16 mouse cellular contexts compared by ENCODE assay signal in genomic region chr5:139640652-139641612, GRCm38 (mm10).
DNase-seq lines count a peak whose midpoint lies in the region; ATAC-seq lines count a peak whose summit lies in the region.
"Had no signal": no experiment of that assay in that cellular context is flagged by ENCODE, and none has a peak within 500 bp of the region (broad histone marks: within the 10 kb centered on the region; RNA-seq: fewer than 3 reads in every experiment).

No protein-coding gene starts in this region.

- no peak overlapping the region for H3K4me2 ChIP-seq in hindbrain, embryonic 16.5 days (ENCODE audit: low read length)
- H3K4me2 ChIP-seq: limb, embryonic 12.5 days; liver, embryonic 15.5 days; stomach, embryonic 15.5 days had no signal

- ATAC-seq in hindbrain, embryonic 16.5 days: no peak
- no peak for ATAC-seq in monocyte, adult 5-6 weeks (replicated peaks; ENCODE audit: insufficient number of reproducible peaks, low FRiP score, low TSS enrichment, poor library complexity, severe bottlenecking)
- ATAC-seq: inflammation-experienced regulatory T-cells, adult 6 months had no signal

- peak overlapping the region; percentile 64 for H3K27ac ChIP-seq in hindbrain, embryonic 10.5 days
- H3K27ac ChIP-seq in hindbrain, embryonic 16.5 days (ENCODE audit: low read depth, low read length): no peak overlapping the region
- H3K27ac ChIP-seq: limb, embryonic 12.5 days; liver, embryonic 15.5 days; macrophage; stomach, embryonic 15.5 days had no signal

- H3K9ac ChIP-seq in hindbrain, embryonic 16.5 days (ENCODE audit: low read depth, low read length): no peak overlapping the region
- H3K9ac ChIP-seq: limb, embryonic 12.5 days; liver, embryonic 15.5 days; stomach, embryonic 15.5 days had no signal

- WGBS in hindbrain, embryonic 10.5 days: 62% methylated on average over 16 of the region's 16 CpGs
- WGBS in hindbrain, embryonic 16.5 days: 51% methylated on average over 16 of the region's 16 CpGs

- H3K36me3 ChIP-seq in hindbrain, embryonic 10.5 days: no peaks in the 10 kb centered on the region
- H3K36me3 ChIP-seq in hindbrain, embryonic 16.5 days (ENCODE audit: control insufficient read depth, insufficient read depth, low read length): no peaks in the 10 kb centered on the region
- H3K36me3 ChIP-seq: limb, embryonic 12.5 days; liver, embryonic 15.5 days; stomach, embryonic 15.5 days had no signal

- H3K27me3 ChIP-seq in hindbrain, embryonic 10.5 days (ENCODE audit: insufficient read depth, poor library complexity, severe bottlenecking): peaks cover 23% of the 10 kb centered on the region; the same call in 1 of the 2 replicates
- H3K27me3 ChIP-seq in hindbrain, embryonic 16.5 days (replicated peaks; ENCODE audit: control insufficient read depth, insufficient read depth, low read length): no peaks in the 10 kb centered on the region
- H3K27me3 ChIP-seq: liver, embryonic 15.5 days; stomach, embryonic 15.5 days had no signal

- peaks cover 15% of the 10 kb centered on the region for H3K4me1 ChIP-seq in hindbrain, embryonic 10.5 days (replicated peaks)
- peaks cover 3% of the 10 kb centered on the region; the same call in 1 of the 2 replicates for H3K4me1 ChIP-seq in hindbrain, embryonic 16.5 days (ENCODE audit: control insufficient read depth, insufficient read depth, low read depth, low read length)
- H3K4me1 ChIP-seq: liver, embryonic 15.5 days had no signal

- DNase-seq in hindbrain, embryonic 10.5 days (ENCODE audit: low spot score): peak; percentile 29
- peak; percentile 43 for DNase-seq in retina, embryonic 14.5 days (ENCODE audit: low spot score)
- DNase-seq in retina, postnatal 1 day: no peak
- peak; percentile 33 for DNase-seq in kidney, postnatal 10 days
- no peak for DNase-seq in thymus, postnatal 14 days
- no peak for DNase-seq in frontal cortex, postnatal 25 days (ENCODE audit: low spot score in 2 of 2)
- DNase-seq: adrenal gland, adult 2 months; gastrocnemius, postnatal 36 days had no signal

- peaks cover 5% of the 10 kb centered on the region; the same call in 1 of the 2 replicates for H3K9me3 ChIP-seq in hindbrain, embryonic 10.5 days
- H3K9me3 ChIP-seq in hindbrain, embryonic 16.5 days (ENCODE audit: control insufficient read depth, low read length): no peaks in the 10 kb centered on the region
- H3K9me3 ChIP-seq: limb, embryonic 12.5 days; liver, embryonic 15.5 days; stomach, embryonic 15.5 days had no signal

- H3K4me3 ChIP-seq in hindbrain, embryonic 10.5 days: no peak overlapping the region
- H3K4me3 ChIP-seq in hindbrain, embryonic 16.5 days (ENCODE audit: low read length): no peak overlapping the region
- H3K4me3 ChIP-seq: limb, embryonic 12.5 days; liver, embryonic 15.5 days; myocyte; stomach, embryonic 15.5 days had no signal

Comparison
In these comparisons a context has a peak if more than half of its experiments do, and no peak if none do; other contexts are left out.
1. DNase-seq: peak in hindbrain, embryonic 10.5 days (single experiment), retina, embryonic 14.5 days (single experiment) and kidney, postnatal 10 days (single experiment); none in retina, postnatal 1 day (single experiment), thymus, postnatal 14 days (single experiment) and frontal cortex, postnatal 25 days (0 of 2).